Mouse (Mus musculus) forebrain, embryonic 12.5 days (tissue): ENCODE data around the gene C530008M17Rik. TPM values are rescaled to one million over a fixed set of nuclear protein-coding genes. Genes with fewer than 3 reads are reported as not detected.

ENCODE experiments used
- ATAC-seq: fragments of 200-750 bp; cut with Nextera tagmentation; 2 replicates; pipeline ENCODE4 v1.8.0; 2017; ENCODE audit warnings: moderate TSS enrichment; ENCODE audit not compliant: low FRiP score
- H3K27ac ChIP-seq: fragments of 300-500 bp; sonication (generic); 2 replicates; pipeline ENCODE4 v1.5.1; 2016; ENCODE audit warnings: mild to moderate bottlenecking
- H3K27me3 ChIP-seq: fragments of 300-500 bp; sonication (generic); 2 replicates; pipeline ENCODE4 v1.6.1; 2016; ENCODE audit warnings: mild to moderate bottlenecking
- H3K36me3 ChIP-seq: fragments of 300-500 bp; sonication (generic); replicated peaks from 2 replicates; pipeline ENCODE4 v1.6.1; 2016; ENCODE audit warnings: mild to moderate bottlenecking
- H3K4me1 ChIP-seq: fragments of 300-500 bp; sonication (generic); 2 replicates; pipeline ENCODE4 v1.6.1; 2016
- H3K4me2 ChIP-seq: fragments of 300-500 bp; sonication (generic); 2 replicates; pipeline ENCODE4 v1.6.1; 2016; ENCODE audit warnings: mild to moderate bottlenecking, moderate library complexity
- H3K4me3 ChIP-seq: fragments of 300-500 bp; sonication (generic); replicated peaks from 2 replicates; pipeline ENCODE4 v1.5.1; 2016; ENCODE audit warnings: mild to moderate bottlenecking
- H3K9ac ChIP-seq: fragments of 300-500 bp; sonication (generic); 2 replicates; pipeline ENCODE4 v1.6.1; 2016; ENCODE audit warnings: mild to moderate bottlenecking
- H3K9me3 ChIP-seq: fragments of 300-500 bp; sonication (generic); 2 replicates; pipeline ENCODE4 v1.6.1; 2016
- WGBS: fragments of 180-500 bp; shearing (Covaris S2); methylation state at CpG from one replicate; pipeline ENCODE4 v1.1.7; 2016; 5-methylcytosine and 5-hydroxymethylcytosine counted together
- polyA plus RNA-seq: library from polyadenylated mRNA; unstranded; fragments of >200 nt; fragmentation: Nextera tagmentation; extraction: Ambion mirVana; gene quantifications from 2 replicates; pipeline ENCODE4 v1.2.1, GENCODE M21; 2016

Gene C530008M17Rik
- polyA plus RNA-seq, 1 experiment from 2014 or later: 83.5 TPM

DNA sequence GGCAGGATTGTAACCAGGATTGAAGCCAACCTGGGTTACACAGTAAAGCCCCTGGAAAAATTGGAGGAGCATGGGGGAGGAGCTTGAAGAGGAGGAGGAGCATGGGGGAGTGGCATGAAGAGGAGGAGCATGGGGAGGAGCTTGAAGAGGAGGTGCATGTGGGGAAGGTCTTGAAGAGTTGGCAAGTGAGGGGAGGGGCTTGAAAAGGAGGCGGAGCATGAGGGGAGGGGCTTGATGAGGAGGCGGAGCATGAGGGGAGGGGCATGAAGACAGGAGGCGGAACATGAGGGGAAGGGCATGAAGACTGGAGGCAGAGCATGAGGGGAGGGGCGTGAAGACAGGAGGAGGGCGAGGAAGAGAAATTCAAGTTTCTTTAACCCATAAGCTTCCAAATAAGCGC is 162.5 kb downstream of the C530008M17Rik start:
- 86% methylated on average over 6 of the region's 6 CpGs for WGBS
- H3K9ac ChIP-seq: no peak overlapping the region

DNA sequence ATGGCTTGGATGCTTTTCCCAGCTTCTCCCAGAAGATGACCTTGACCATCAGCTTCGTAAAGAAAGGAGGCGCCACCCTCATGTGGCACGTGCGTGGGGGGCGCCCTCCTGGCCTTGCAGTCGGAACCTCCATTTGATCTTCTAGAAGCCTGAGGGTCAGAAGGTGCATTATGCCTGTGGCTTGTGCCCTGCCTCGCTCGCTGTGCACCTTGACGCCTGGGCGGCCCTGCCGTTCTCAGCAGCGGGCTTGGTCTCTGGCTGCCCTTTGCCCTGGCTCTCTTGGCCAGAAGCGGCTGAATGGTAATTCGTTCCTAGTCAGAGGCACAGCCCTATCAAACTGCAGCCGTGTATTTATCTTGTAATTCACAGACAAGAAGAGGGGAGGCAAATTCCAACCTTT is 165.8 kb downstream of the C530008M17Rik start:
- Histone ChIP-seq H3K36me3 (peaks cover 48% of the 10 kb centered on the region), H3K4me2 (no peak overlapping the region), H3K9ac (no peak overlapping the region), H3K27me3 (no peaks in the 10 kb centered on the region), H3K27ac (no peak overlapping the region), H3K9me3 (no peaks in the 10 kb centered on the region), H3K4me1 (peaks cover 2% of the 10 kb centered on the region; the same call in 1 of the 2 replicates), H3K4me3 (no peak overlapping the region)
- 90% methylated on average over 15 of the region's 15 CpGs for WGBS
- ATAC-seq: no peak

More for the DNA sequence above, 162.5 kb downstream of the C530008M17Rik start:
- Histone ChIP-seq H3K36me3 (peaks cover 32% of the 10 kb centered on the region), H3K9me3 (no peaks in the 10 kb centered on the region), H3K4me3 (no peak overlapping the region), H3K27me3 (no peaks in the 10 kb centered on the region), H3K4me2 (no peak overlapping the region), H3K4me1 (peaks cover 25% of the 10 kb centered on the region), H3K27ac (no peak overlapping the region)
- no peak for ATAC-seq

DNA sequence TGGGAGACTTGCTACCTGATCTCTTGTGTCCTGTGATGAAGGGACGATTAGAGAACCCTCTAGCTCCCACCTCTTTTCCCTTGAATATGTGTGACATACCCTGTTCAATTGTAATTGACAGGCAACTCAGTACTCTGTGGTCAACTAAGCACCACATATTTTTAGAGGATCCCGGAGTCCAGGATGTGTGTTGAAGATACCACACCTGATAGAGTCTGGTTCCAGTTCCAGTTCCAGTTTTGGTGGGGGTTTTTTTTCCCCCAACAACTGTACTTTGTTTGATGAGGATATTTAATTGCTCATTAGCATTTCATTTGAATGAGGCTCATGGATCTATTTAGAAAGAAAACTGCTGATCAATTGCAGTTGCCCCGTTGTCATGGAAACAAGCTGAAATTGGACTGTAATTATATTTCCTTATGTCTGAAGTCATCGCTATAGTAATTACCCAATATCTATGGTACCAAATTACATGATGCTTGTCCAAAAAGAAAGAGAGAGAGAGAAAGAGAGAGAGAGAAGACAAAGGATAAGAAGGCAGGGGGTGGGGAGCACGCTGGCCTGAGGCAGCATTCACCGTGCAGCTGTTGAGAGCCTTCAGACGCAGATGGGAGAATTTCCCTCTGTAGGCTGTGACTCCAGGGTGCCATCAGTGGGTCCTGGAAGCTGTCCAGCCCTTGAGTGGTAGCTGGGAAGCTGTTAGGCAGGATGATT is 172.4 kb downstream of the C530008M17Rik start:
- H3K4me2 ChIP-seq: no peak overlapping the region

DNA sequence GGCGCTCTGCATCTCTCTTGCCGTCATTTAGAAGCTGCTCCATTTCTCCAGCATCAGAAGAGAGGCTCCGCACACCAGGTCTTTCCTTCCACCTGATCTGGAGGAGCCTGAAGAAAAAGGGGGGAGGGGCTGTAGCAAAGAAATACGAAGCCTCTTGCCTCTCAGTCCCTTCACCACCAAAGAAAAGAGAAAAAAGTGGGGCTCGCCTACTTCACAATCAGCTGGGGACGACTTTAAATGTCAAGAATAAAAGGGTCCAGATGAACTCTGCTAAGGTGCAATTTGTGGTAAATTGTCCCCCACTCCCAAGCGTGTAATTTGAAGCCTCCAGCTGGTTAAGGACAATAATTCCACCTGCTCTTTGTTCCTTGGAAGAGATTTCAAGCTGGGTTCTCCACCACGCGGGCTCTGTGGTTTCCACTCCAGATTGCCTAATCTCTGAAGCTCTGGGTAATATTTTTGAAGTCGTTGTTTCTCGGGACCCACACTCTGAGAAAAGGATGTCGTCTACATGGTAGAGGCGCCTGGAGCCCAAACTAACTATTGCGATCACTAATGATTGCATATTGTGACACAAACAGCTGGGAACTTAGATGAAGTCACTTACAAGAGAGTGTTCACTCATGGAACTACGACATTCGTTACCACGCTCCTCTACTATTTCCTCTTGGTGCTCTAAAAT is 176.4 kb downstream of the C530008M17Rik start:
- Histone ChIP-seq H3K27me3 (no peaks in the 10 kb centered on the region), H3K4me1 (peaks cover 30% of the 10 kb centered on the region), H3K27ac (peak overlapping the region; percentile 62; the same call in 1 of the 2 replicates), H3K36me3 (peaks cover 18% of the 10 kb centered on the region), H3K4me3 (no peak overlapping the region), H3K4me2 (no peak overlapping the region), H3K9me3 (peaks cover 7% of the 10 kb centered on the region; the same call in 1 of the 2 replicates), H3K9ac (no peak overlapping the region)
- ATAC-seq: no peak
- WGBS: 59% methylated on average over 17 of the region's 17 CpGs

More for the DNA sequence above, 172.4 kb downstream of the C530008M17Rik start:
- peaks cover 36% of the 10 kb centered on the region for H3K36me3 ChIP-seq
- peak overlapping the region; percentile 88 for H3K27ac ChIP-seq
- H3K4me1 ChIP-seq: peaks cover 37% of the 10 kb centered on the region
- H3K4me3 ChIP-seq: no peak overlapping the region
- H3K27me3 ChIP-seq: no peaks in the 10 kb centered on the region
- peak; percentile 81 for ATAC-seq
- H3K9me3 ChIP-seq: peaks cover 7% of the 10 kb centered on the region; the same call in 1 of the 2 replicates
- H3K9ac ChIP-seq: no peak overlapping the region
- 37% methylated on average over 7 of the region's 7 CpGs for WGBS

DNA sequence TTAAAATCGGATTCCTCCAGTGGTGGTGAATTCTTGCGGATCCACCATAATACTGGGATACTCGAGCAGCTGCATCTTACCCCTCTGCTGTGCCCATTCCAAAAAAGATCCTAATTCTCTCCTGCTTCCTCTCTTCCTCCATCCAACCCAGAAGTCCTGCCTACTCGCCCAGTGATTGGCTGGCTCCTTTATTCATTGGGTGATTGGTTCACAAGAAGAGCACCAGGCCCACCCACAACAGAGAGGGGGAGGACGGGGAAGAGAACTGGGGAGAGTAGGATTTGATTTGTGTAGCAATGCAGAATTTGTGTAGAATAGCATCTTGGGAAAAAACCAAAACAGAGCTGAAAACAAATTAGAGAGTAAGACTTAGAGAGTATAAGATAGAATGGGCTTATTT is 180.7 kb downstream of the C530008M17Rik start:
- Histone ChIP-seq H3K4me1 (peaks cover 6% of the 10 kb centered on the region; the same call in 1 of the 2 replicates), H3K4me2 (no peak overlapping the region), H3K9me3 (no peaks in the 10 kb centered on the region), H3K27me3 (no peaks in the 10 kb centered on the region), H3K9ac (no peak overlapping the region), H3K36me3 (peaks cover 17% of the 10 kb centered on the region), H3K4me3 (no peak overlapping the region), H3K27ac (no peak overlapping the region)
- peak; percentile 36; the same call in 1 of the 2 replicates for ATAC-seq
- WGBS: 60% methylated on average over 5 of the region's 5 CpGs

DNA sequence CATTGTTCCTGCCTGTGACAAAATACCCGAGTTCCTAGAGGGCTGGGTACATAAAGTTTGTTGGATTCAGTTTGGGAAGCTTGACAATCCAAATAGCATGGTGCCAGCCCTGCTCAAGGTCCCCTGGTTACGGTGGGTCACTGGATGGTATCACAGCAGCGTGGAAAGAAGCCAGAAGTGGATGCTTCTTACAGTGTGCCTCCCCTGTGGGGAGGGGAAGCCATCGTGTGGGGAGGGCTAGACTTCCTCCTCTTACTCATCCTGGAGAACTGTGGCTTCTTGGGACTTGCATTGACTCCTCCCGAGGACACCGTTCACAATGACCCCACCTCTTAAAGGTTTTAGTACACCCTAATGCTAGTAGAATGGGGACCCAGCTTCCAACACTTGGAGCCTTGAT is 183.5 kb downstream of the C530008M17Rik start:
- H3K9me3 ChIP-seq: no peaks in the 10 kb centered on the region
- no peak overlapping the region for H3K4me2 ChIP-seq
- WGBS: 88% methylated on average over 6 of the region's 6 CpGs
- no peak overlapping the region for H3K9ac ChIP-seq
- no peaks in the 10 kb centered on the region for H3K27me3 ChIP-seq
- H3K4me3 ChIP-seq: no peak overlapping the region
- H3K27ac ChIP-seq: no peak overlapping the region
- H3K4me1 ChIP-seq: peaks cover 10% of the 10 kb centered on the region
- peaks cover 9% of the 10 kb centered on the region; the same call in 1 of the 2 replicates for H3K36me3 ChIP-seq
- ATAC-seq: no peak

DNA sequence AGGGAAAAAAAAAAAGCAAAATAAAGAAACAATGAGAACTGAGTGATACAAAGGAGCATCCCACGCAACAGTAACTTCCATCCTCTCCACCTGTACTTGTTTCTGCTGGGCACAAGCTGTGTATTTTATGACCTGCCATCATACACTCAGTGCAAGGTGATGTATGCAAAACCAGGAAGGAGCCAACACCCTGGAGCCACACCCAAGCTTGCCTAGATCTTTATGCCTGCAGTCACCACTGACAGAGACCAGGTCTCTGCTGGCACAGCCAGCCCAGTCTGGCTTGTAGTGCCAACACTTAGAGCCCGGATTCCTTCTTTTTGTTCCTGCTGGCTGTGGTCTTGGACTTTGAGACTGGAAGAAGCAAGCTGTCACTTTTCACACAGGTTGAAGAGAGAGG is 185.5 kb downstream of the C530008M17Rik start:
- H3K9me3 ChIP-seq: no peaks in the 10 kb centered on the region

DNA sequence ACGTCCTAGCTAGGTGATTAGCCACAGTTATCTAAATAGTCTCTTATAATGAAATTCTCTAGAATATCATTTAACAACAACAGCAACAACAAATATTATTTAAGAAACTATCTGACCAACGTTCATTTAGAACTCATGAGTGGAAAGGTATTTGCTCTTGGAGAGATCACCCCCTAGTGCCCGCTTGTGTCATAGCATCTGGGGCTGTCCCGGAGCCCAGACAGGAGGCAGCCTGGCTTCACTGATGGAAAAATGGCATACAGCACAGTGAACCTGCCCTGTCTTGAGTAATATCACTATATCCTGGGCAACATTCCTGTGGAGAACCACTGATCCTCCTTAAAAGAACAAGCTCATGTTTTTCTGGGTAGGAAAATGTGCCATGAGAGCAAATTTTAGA is 187.1 kb downstream of the C530008M17Rik start:
- Histone ChIP-seq H3K9ac (no peak overlapping the region), H3K4me1 (peaks cover 19% of the 10 kb centered on the region), H3K27ac (no peak overlapping the region), H3K27me3 (no peaks in the 10 kb centered on the region), H3K36me3 (peaks cover 21% of the 10 kb centered on the region), H3K4me2 (no peak overlapping the region), H3K4me3 (no peak overlapping the region), H3K9me3 (no peaks in the 10 kb centered on the region)
- peak; percentile 45 for ATAC-seq
- 16% methylated on average over 4 of the region's 4 CpGs for WGBS

More for the DNA sequence above, 185.5 kb downstream of the C530008M17Rik start:
- no peak overlapping the region for H3K27ac ChIP-seq
- no peak for ATAC-seq
- peaks cover 19% of the 10 kb centered on the region for H3K36me3 ChIP-seq
- H3K4me1 ChIP-seq: peaks cover 19% of the 10 kb centered on the region
- WGBS: 86% methylated on average over 2 of the region's 2 CpGs
- H3K27me3 ChIP-seq: no peaks in the 10 kb centered on the region
- H3K4me3 ChIP-seq: no peak overlapping the region
- no peak overlapping the region for H3K4me2 ChIP-seq
- no peak overlapping the region for H3K9ac ChIP-seq

DNA sequence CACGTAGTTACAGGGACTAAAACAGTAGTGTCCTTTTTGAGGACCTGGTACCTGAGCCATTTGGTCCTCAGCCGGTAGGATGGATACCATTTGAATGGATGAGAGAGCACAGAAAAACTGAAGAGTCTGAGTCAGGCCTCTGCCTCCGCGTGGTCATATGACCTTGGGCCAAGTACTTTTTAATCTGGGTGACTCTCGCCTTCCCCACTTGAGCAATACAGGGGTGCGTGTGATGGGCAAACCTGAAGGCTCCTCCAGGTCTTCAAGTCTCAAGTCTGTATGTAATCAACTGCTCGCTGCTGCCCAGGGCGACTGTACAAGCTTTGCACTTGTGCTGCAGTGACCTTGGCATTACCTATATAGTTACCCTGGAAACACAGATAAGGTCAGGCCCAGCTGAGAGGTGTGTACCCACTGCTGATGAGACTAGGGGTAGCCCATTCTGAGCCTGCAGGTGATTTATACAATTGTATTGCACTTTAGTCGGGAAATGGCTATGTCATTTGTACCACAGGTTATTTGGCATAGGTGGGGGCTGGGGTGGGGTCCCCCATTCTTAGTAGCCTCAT is 187.6 kb downstream of the C530008M17Rik start:
- H3K9ac ChIP-seq: no peak overlapping the region
- 85% methylated on average over 9 of the region's 9 CpGs for WGBS

DNA sequence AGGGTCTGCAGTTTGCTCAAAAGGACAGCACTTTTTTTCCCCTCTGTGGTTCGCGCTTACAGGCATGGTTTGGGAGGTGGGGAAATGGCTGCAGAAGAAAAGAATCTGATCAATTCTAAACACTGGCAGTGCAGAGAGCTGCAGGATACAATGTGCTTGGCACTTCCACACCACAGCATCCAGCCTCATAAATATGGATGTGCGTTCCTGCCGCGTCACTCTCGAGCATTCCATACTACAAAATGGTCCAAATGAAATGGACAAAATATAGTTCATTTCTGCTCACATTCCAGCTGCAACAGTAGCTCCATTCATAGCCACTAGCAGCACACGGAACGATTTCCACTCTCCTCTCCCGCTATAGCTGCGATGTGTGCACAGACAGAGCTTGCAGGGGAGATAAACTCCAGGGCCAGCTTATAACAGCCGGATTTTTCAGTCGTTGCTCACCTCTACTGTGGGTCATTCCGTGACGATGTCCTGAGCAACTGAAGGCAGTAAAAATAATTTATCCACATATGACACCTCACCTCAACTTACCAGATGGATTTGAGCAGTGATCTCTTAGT is 188.4 kb downstream of the C530008M17Rik start:
- H3K4me2 ChIP-seq: no peak overlapping the region
- H3K36me3 ChIP-seq: peaks cover 30% of the 10 kb centered on the region
- WGBS: 56% methylated on average over 14 of the region's 14 CpGs
- 0 out of 2 replicates have a peak overlapping the region, but pooled peaks have one; percentile 53 for H3K27ac ChIP-seq
- H3K4me3 ChIP-seq: no peak overlapping the region
- H3K9ac ChIP-seq: no peak overlapping the region
- peaks cover 19% of the 10 kb centered on the region for H3K4me1 ChIP-seq
- H3K9me3 ChIP-seq: no peaks in the 10 kb centered on the region
- H3K27me3 ChIP-seq: no peaks in the 10 kb centered on the region
- ATAC-seq: no peak; the same call in 1 of the 2 replicates

More for the DNA sequence above, 187.6 kb downstream of the C530008M17Rik start:
- H3K27me3 ChIP-seq: no peaks in the 10 kb centered on the region
- H3K9me3 ChIP-seq: no peaks in the 10 kb centered on the region
- H3K27ac ChIP-seq: no peak overlapping the region; the same call in 1 of the 2 replicates
- ATAC-seq: peak; percentile 40
- H3K4me1 ChIP-seq: peaks cover 19% of the 10 kb centered on the region
- H3K36me3 ChIP-seq: peaks cover 24% of the 10 kb centered on the region
- H3K4me2 ChIP-seq: no peak overlapping the region
- H3K4me3 ChIP-seq: no peak overlapping the region

DNA sequence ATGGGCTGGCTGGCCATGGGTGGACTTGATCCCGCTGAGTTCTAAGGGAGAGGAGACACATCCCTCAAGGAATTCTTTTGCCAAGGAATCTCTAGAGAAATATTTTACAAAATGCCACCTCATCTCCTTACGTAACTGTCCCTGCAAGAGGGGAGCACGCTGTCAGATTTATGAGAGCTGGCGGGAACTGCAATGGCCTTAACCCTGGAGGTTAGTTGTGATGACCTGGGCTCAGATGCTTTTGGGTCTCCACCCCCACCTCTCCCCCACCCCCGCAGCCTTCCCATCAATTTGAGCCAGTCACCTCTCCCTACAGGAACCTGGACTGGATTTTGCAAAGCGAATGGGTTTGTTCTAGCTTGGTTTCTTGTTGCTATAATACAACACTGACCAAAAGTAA is 190.8 kb downstream of the C530008M17Rik start:
- H3K36me3 ChIP-seq: peaks cover 29% of the 10 kb centered on the region
- H3K4me1 ChIP-seq: peaks cover 27% of the 10 kb centered on the region
- ATAC-seq: no peak
- H3K9me3 ChIP-seq: no peaks in the 10 kb centered on the region
- H3K4me2 ChIP-seq: no peak overlapping the region
- no peak overlapping the region for H3K27ac ChIP-seq
- H3K9ac ChIP-seq: no peak overlapping the region
- no peaks in the 10 kb centered on the region for H3K27me3 ChIP-seq
- no peak overlapping the region for H3K4me3 ChIP-seq
- WGBS: 90% methylated on average over 6 of the region's 6 CpGs

DNA sequence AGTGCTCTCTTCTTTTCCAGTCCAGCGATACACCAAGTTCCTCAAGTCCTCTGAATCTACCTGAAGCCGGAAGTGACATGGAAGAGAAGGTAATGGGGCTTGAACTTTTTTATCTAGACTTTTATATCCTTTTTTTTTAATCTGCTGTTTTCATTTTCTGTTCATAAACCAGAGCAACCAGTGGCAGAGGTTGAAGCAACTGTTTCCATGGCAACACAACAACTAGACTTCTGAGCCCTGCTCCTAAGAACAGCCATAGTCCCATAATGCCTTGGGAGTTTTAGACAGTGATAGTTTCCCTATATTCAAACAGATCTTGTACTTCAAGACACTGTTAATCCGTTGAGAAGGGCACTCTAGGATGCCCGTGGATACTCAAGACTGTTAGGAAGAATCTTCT is 195.0 kb downstream of the C530008M17Rik start:
- 75% methylated on average over 4 of the region's 4 CpGs for WGBS
- H3K27ac ChIP-seq: no peak overlapping the region; the same call in 1 of the 2 replicates

More for the DNA sequence above, 195.0 kb downstream of the C530008M17Rik start:
- Histone ChIP-seq H3K9ac (no peak overlapping the region), H3K4me1 (peaks cover 14% of the 10 kb centered on the region), H3K4me2 (no peak overlapping the region), H3K36me3 (peaks cover 33% of the 10 kb centered on the region), H3K9me3 (no peaks in the 10 kb centered on the region), H3K4me3 (no peak overlapping the region), H3K27me3 (peaks cover 14% of the 10 kb centered on the region)
- no peak for ATAC-seq
